Mouse (Mus musculus): ENCODE results near the gene Il11ra1.
A peak's percentile ranks its signal among the peaks of the same experiment; 100 is the strongest.

DNA sequence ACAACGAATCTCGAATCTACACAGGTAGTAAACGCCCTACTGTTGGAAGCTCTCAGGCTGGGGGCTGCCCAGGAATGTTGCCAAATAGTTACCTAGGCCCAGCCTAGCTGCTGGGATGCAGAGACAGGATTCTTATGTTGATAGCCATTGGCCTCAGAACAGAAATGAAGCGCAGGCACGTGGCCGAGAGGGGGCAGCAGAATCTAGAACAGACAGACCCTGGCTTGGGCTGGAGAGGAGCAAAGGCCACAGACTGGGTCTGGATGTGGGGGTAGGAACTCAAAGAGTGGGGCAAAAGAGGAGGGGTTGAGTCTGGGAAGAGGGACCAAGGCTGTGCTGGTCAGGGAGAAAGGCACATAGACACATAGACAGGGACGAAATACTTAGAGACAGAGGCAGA, 45.6 kb upstream of the Il11ra1 start:
- TF ChIP-seq CTCF (IDR thresholded peaks at IDR 0.05; ENCODE audit: low read depth, low read length) (peak; percentile 83), EP300 (IDR thresholded peaks at IDR 0.05; ENCODE audit: insufficient read depth, low read depth, low read length) (0 out of 2 replicates have a peak, but pooled peaks have one; percentile 16)
